Comparison of ENCODE assay signal across 8 mouse cellular contexts in the genomic region with DNA sequence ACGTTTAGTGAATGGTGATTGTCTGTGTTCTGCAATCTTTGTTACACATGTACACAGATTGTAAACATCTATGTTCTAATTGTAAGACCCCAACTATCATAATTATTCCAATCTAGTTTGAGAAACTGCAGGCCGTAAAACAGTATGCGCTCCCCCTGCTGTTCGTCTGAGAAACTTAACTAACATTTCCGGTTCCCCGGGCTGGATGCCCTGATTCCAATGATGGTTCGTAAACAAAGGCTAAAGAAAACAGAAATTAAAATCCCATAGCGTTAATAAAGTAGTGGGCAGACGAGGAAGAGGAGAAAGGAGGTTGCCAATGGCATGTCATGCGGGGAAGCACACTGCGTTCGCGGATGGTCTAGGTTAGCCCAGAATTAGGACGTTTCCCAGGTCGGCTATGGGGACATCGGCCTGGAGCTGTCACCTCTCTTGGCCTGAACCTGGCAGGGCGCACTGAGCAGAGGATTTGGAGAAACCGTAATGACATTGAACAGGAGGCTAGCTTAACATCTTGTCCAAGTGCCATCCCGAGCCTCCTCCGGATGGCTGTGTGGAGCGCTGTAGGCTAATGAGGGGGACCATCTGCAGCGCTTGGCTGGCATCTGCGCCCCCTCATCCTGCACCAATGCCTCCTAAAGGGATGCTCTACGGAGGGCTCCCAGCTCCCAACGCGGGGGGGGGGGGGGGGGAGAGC. TPM values are rescaled to one million over a fixed set of nuclear protein-coding genes. Genes with fewer than 3 reads are reported as not detected.
DNase-seq lines count a peak whose midpoint lies in the region; ATAC-seq and TF ChIP-seq lines count a peak whose summit lies in the region.

No protein-coding gene starts in this region.

- intact Hi-C loops in gastrocnemius, adult 2 months (cut with DNase I), result loop anchor here (5.0 kb wide), 1 partner anchor 359 kb away; no protein-coding TSS in a partner anchor

- H3K4me3 ChIP-seq in gastrocnemius, adult 2 months, result peak overlapping the region; percentile 67
- peak overlapping the region; percentile 38 for H3K4me3 ChIP-seq in forebrain, embryonic 12.5 days (replicated peaks)
- peak overlapping the region; percentile 23 for H3K4me3 ChIP-seq in limb, embryonic 14.5 days (replicated peaks; ENCODE audit: low read length)
- H3K4me3 ChIP-seq in midbrain, embryonic 14.5 days (replicated peaks; ENCODE audit: low read depth, low read length), result peak overlapping the region; percentile 29

- ATAC-seq in forebrain, embryonic 12.5 days (ENCODE audit: low FRiP score), result peak; percentile 80
- peak; percentile 65 for ATAC-seq in inflammation-experienced regulatory T-cells, adult 6 months
- no peak for ATAC-seq in limb, embryonic 14.5 days (ENCODE audit: low FRiP score, low read depth)
- peak; percentile 82 for ATAC-seq in midbrain, embryonic 14.5 days (ENCODE audit: low FRiP score, low TSS enrichment)

- H3K36me3 ChIP-seq in forebrain, embryonic 12.5 days (replicated peaks), result no peaks in the 10 kb centered on the region
- no peaks in the 10 kb centered on the region for H3K36me3 ChIP-seq in limb, embryonic 14.5 days (ENCODE audit: control insufficient read depth, insufficient read depth, low read length)
- no peaks in the 10 kb centered on the region for H3K36me3 ChIP-seq in midbrain, embryonic 14.5 days (ENCODE audit: control insufficient read depth, insufficient read depth, low read length)

- peaks cover 5% of the 10 kb centered on the region; the same call in 1 of the 2 replicates for H3K4me1 ChIP-seq in forebrain, embryonic 12.5 days
- H3K4me1 ChIP-seq in limb, embryonic 14.5 days (ENCODE audit: control insufficient read depth, insufficient read depth, low read length), result peaks cover 14% of the 10 kb centered on the region
- H3K4me1 ChIP-seq in midbrain, embryonic 14.5 days (ENCODE audit: control insufficient read depth, insufficient read depth, low read length), result peaks cover 6% of the 10 kb centered on the region; the same call in 1 of the 2 replicates

- no peak for TF ChIP-seq POLR2A in limb, embryonic 14.5 days (IDR thresholded peaks at IDR 0.05; ENCODE audit: borderline replicate concordance, extremely low read depth, insufficient read depth, insufficient read length)

- peak; percentile 46 for DNase-seq in gastrocnemius, adult 2 months
- no peak for DNase-seq in gastrocnemius, postnatal 25 days
- peak; percentile 76 for DNase-seq in brain, adult 2 months (ENCODE audit: low read depth, low spot score)
- peak; percentile 63 for DNase-seq in limb, embryonic 14.5 days (ENCODE audit: low spot score)
- DNase-seq in midbrain, embryonic 14.5 days, result peak; percentile 83
- peak; percentile 75 for DNase-seq in thymus, postnatal 0 days (ENCODE audit: low spot score)

- peak; percentile 67 for TF ChIP-seq CTCF in gastrocnemius, adult 2 months (IDR thresholded peaks at IDR 0.05)

- 6% methylated on average over 26 of the region's 26 CpGs for WGBS in forebrain, embryonic 12.5 days
- 15% methylated on average over 23 of the region's 26 CpGs for WGBS in limb, embryonic 14.5 days
- 11% methylated on average over 24 of the region's 26 CpGs for WGBS in midbrain, embryonic 14.5 days

- peak overlapping the region; percentile 60 for H3K4me2 ChIP-seq in forebrain, embryonic 12.5 days
- H3K4me2 ChIP-seq in limb, embryonic 14.5 days (replicated peaks; ENCODE audit: low read depth, low read length, severe bottlenecking), result peak overlapping the region; percentile 49
- peak overlapping the region; percentile 56 for H3K4me2 ChIP-seq in midbrain, embryonic 14.5 days (ENCODE audit: low read length)

- no peaks in the 10 kb centered on the region for H3K9me3 ChIP-seq in forebrain, embryonic 12.5 days
- no peaks in the 10 kb centered on the region for H3K9me3 ChIP-seq in limb, embryonic 14.5 days (ENCODE audit: control insufficient read depth, low read length)
- H3K9me3 ChIP-seq in midbrain, embryonic 14.5 days (ENCODE audit: control insufficient read depth, low read length), result no peaks in the 10 kb centered on the region

- peaks cover 16% of the 10 kb centered on the region for H3K27me3 ChIP-seq in forebrain, embryonic 12.5 days
- H3K27me3 ChIP-seq in limb, embryonic 14.5 days (ENCODE audit: control insufficient read depth, insufficient read depth, low read length), result 0 out of 2 replicates have a peak, but pooled peaks cover 4% of the 10 kb centered on the region
- 0 out of 2 replicates have a peak, but pooled peaks cover under 1% of the 10 kb centered on the region for H3K27me3 ChIP-seq in midbrain, embryonic 14.5 days (ENCODE audit: control insufficient read depth, insufficient read depth, low read length)

- H3K9ac ChIP-seq in forebrain, embryonic 12.5 days, result peak overlapping the region; percentile 45
- peak overlapping the region; percentile 13; the same call in 1 of the 2 replicates for H3K9ac ChIP-seq in limb, embryonic 14.5 days (ENCODE audit: low read depth, low read length, severe bottlenecking)
- H3K9ac ChIP-seq in midbrain, embryonic 14.5 days (replicated peaks; ENCODE audit: low read length), result peak overlapping the region; percentile 44

- peak overlapping the region; percentile 79 for H3K27ac ChIP-seq in gastrocnemius, adult 2 months
- 0 out of 2 replicates have a peak overlapping the region, but pooled peaks have one; percentile 39 for H3K27ac ChIP-seq in forebrain, embryonic 12.5 days
- H3K27ac ChIP-seq in limb, embryonic 14.5 days (replicated peaks; ENCODE audit: low read depth, low read length), result no peak overlapping the region
- 0 out of 2 replicates have a peak overlapping the region, but pooled peaks have one; percentile 14 for H3K27ac ChIP-seq in midbrain, embryonic 14.5 days (replicated peaks; ENCODE audit: low read depth, low read length)

RNA-seq across cellular contexts. Expression of a gene that starts 55.7 kb away (rescaled TPM):
- total RNA-seq in gastrocnemius, adult 2 months (2021), result 100 to 1,000 TPM; 123 to 144 TPM
- 100 to 1,000 TPM; 108 to 125 TPM for total RNA-seq in gastrocnemius, postnatal 25 days (2021)
- polyA plus RNA-seq in forebrain, embryonic 12.5 days (2016; fragmentation: Nextera tagmentation; extraction: Ambion mirVana), result 448 and 488 TPM in 2 replicates
- 100 to 1,000 TPM in 2 of 3 experiments, 10 to 100 TPM in 1; 98.6 to 213 (median 185) TPM for polyA plus RNA-seq in inflammation-experienced regulatory T-cells, adult 6 months (2017; shearing (Covaris generic))
- polyA plus RNA-seq in limb, embryonic 14.5 days (2012; rRNA removed), result 352 and 733 TPM in 2 replicates
- 231 and 233 TPM in 2 replicates for polyA plus RNA-seq in limb, embryonic 14.5 days (2014; fragmentation: Nextera tagmentation; extraction: Ambion mirVana)
- 163 and 176 TPM in 2 replicates for polyA plus RNA-seq in midbrain, embryonic 14.5 days (2014; fragmentation: Nextera tagmentation; extraction: Ambion mirVana)
- 292 and 303 TPM in 2 replicates for polyA plus RNA-seq in thymus, postnatal 0 days (2015; fragmentation: Nextera tagmentation; extraction: Ambion mirVana)
